Mouse (Mus musculus) ES-Bruce4 (cell line): ENCODE results near the gene Slc31a1. TPM values are rescaled to one million over a fixed set of nuclear protein-coding genes. Genes with fewer than 3 reads are reported as not detected.

Experiments
- H3K27ac ChIP-seq: 2 replicates; pipeline ENCODE4 v1.5.1; 2012; ENCODE audit warnings: low read length, inconsistent platforms; ENCODE audit not compliant: insufficient read depth
- H3K27me3 ChIP-seq: 2 replicates; pipeline ENCODE4 v1.6.1; 2012; ENCODE audit warnings: mild to moderate bottlenecking, low read length, inconsistent platforms; ENCODE audit not compliant: control insufficient read depth, poor library complexity, insufficient read depth, severe bottlenecking
- H3K36me3 ChIP-seq: 2 replicates; pipeline ENCODE4 v1.6.1; 2012; ENCODE audit warnings: inconsistent platforms, mild to moderate bottlenecking, low read length, moderate library complexity; ENCODE audit not compliant: control insufficient read depth, poor library complexity, insufficient read depth, severe bottlenecking
- H3K4me1 ChIP-seq: one replicate; pipeline ENCODE4 v1.8.1; 2011; ENCODE audit warnings: low read length; ENCODE audit not compliant: control insufficient read depth, insufficient read depth
- H3K4me3 ChIP-seq: 2 replicates; pipeline ENCODE4 v1.5.1; 2011; ENCODE audit warnings: low read depth, mild to moderate bottlenecking, low read length
- H3K9ac ChIP-seq: 2 replicates; pipeline ENCODE4 v1.6.1; 2012; ENCODE audit warnings: low read depth, mild to moderate bottlenecking, inconsistent platforms; ENCODE audit not compliant: poor library complexity, severe bottlenecking
- H3K9me3 ChIP-seq: replicated peaks from 2 replicates; pipeline ENCODE4 v1.6.1; 2012; ENCODE audit warnings: mild to moderate bottlenecking, low read length, inconsistent platforms; ENCODE audit not compliant: control insufficient read depth, poor library complexity, insufficient read depth, severe bottlenecking
- CTCF ChIP-seq: IDR thresholded peaks from one replicate; pipeline ENCODE4 v1.8.1; 2011; ENCODE audit warnings: low read depth, low read length
- EP300 ChIP-seq: IDR thresholded peaks from 2 replicates; pipeline ENCODE4 v1.6.1; 2011; ENCODE audit warnings: low read depth, low read length; ENCODE audit not compliant: insufficient read depth
- POLR2A ChIP-seq: IDR thresholded peaks from one replicate; pipeline ENCODE4 v1.8.1; 2011; ENCODE audit warnings: low read length; ENCODE audit not compliant: insufficient read depth
- polyA plus RNA-seq: library from polyadenylated mRNA; stranded (reverse); fragments of >200 nt; gene quantifications from 2 replicates; pipeline ENCODE4 v1.2.4, GENCODE M21; 2011; ENCODE audit warnings: low read depth; ENCODE audit not compliant: missing spikeins, insufficient read depth, insufficient read length

Gene Slc31a1
- polyA plus RNA-seq, 1 experiment: 56.8 TPM

DNA sequence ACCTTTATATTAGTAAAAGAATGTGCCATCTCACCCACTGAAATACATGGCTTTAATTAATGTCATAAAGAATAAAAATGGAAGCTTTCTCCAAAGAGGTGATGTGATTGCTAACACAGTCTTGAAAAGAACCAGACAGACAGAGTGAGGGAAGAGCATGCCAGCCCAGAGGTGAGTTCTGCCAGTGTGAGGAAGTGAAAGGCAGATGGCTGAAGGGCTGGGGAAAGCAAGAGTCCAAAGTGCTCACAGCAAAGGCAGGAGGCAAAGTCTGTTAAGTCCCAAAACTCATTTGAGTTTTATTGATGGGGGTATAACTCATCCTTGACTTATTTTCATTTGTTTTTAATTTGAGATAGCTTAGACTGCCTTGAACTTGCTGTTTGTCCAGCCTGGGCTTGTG, 70.2 kb downstream of the Slc31a1 start:
- H3K27me3 ChIP-seq: no peaks in the 10 kb centered on the region
- H3K4me1 ChIP-seq: no peaks in the 10 kb centered on the region
- H3K9me3 ChIP-seq: no peaks in the 10 kb centered on the region
- no peak overlapping the region for H3K9ac ChIP-seq
- no peak overlapping the region for H3K27ac ChIP-seq
- no peak for TF ChIP-seq EP300
- TF ChIP-seq CTCF: no peak
- no peak for TF ChIP-seq POLR2A
- H3K36me3 ChIP-seq: no peaks in the 10 kb centered on the region
- H3K4me3 ChIP-seq: no peak overlapping the region

DNA sequence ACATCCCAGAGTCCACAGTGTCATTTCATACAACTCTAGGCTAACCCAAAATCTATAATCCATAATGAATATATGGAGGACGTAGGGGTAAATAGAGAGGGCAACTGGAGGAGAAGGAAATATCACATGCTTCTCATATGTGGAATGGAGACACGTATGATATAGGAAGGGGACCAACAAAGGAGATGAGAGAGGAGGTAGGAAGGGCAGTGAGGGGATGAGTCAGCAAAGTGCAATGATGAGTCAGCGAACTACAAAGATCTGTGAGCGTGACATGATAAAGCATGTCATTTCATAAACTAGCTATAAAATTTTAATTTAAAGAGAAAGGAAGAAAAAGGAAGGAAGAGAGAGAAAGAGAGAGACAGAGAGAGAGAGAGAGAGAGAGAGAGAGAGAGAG, 71.0 kb downstream of the Slc31a1 start:
- H3K9me3 ChIP-seq: no peaks in the 10 kb centered on the region
- H3K36me3 ChIP-seq: no peaks in the 10 kb centered on the region
- H3K4me3 ChIP-seq: no peak overlapping the region
- H3K9ac ChIP-seq: no peak overlapping the region
- H3K27me3 ChIP-seq: no peaks in the 10 kb centered on the region
- no peak for TF ChIP-seq EP300
- H3K4me1 ChIP-seq: no peaks in the 10 kb centered on the region
- no peak overlapping the region for H3K27ac ChIP-seq

DNA sequence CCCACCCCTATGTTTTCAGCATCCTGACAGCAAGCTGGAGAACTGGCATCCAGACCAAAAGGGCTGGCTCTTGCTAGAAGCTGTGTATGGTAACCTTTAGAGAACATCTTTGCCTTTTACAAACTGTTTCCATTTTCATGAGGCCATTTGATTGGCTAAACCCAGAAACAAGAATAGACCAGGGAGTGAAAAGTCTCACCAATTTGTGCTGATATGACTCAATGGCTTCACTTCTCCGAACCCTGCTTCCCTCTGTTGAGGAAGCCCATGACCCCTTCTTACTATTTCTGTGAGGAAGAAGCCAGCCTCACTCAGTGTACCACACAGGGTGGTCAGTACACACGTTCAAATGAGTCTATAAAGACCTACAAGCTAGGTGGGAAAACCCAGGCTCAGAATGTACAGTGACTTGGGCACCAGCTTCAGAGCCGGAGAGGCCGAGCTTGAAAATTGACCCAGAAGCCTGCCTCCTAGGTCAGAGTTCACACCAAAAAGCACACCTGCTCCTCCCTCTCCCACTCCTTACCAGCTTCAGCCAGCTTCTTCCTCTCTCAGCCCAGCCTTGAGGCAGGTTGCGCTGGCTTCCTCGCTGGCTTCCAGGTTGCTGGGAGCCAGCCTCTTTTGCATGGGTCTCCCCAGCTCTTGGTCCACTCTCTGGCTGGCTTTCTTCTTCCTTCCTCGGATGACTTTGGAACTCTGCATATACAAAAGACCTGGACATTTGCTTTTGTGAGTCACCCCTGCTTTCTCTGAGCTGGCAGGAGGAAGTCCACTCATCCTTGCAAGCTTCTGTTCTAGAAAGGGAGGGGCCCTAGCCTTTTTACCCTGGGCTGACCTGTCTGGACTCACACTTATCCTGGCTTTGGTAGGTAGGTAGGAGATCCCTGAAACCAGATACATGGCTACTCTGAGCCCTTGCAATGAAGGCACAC, 73.7 kb downstream of the Slc31a1 start:
- no peak for TF ChIP-seq POLR2A
- TF ChIP-seq EP300: no peak
- no peak for TF ChIP-seq CTCF
- H3K27ac ChIP-seq: no peak overlapping the region
- H3K4me3 ChIP-seq: no peak overlapping the region

DNA sequence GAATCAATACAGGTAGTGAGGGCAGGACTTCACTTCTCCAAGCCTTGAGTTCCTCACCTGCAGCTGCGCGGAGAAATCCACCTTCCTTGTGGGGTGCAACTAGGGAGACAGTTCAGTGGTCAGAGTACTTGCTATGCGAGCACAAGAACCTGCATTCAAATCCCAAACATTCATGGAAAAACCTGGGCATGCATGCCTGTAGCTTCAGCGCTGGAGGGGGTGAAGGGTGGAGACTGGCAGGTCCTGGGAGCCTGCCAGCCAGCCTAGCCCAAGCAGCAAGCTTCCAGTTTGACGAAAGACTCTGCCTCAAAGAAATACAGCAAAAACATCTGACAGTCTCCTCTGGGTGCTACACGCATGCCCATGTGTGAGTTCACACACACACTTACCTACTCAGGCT, 74.6 kb downstream of the Slc31a1 start, which contains the start of gene Rnf183:
TSS of gene Rnf183 (minus strand) at position 172 of the 400 bp plus-strand sequence.
- Histone ChIP-seq H3K4me1 (no peaks in the 10 kb centered on the region), H3K27ac (no peak within 1 kb of the TSS), H3K9me3 (no peaks in the 10 kb centered on the region), H3K36me3 (no peaks in the 10 kb centered on the region), H3K9ac (no peak within 1 kb of the TSS), H3K4me3 (no peak within 1 kb of the TSS), H3K27me3 (no peaks in the 10 kb centered on the region)
- TF ChIP-seq POLR2A: no peak

More for the DNA sequence above, 73.7 kb downstream of the Slc31a1 start:
- Histone ChIP-seq H3K9me3 (no peaks in the 10 kb centered on the region), H3K4me1 (no peaks in the 10 kb centered on the region), H3K36me3 (no peaks in the 10 kb centered on the region), H3K9ac (no peak overlapping the region), H3K27me3 (no peaks in the 10 kb centered on the region)

- Histone ChIP-seq H3K4me1 (no peaks in the 10 kb centered on the region), H3K27me3 (no peaks in the 10 kb centered on the region), H3K36me3 (no peaks in the 10 kb centered on the region), H3K4me3 (no peak overlapping the region), H3K9me3 (no peaks in the 10 kb centered on the region), H3K9ac (no peak overlapping the region), H3K27ac (no peak overlapping the region)
- TF ChIP-seq EP300: no peak
- no peak for TF ChIP-seq CTCF
Observed at GRCm38 (mm10) chr4:62437256-62437778, 76.8 kb downstream of the Slc31a1 start.

DNA sequence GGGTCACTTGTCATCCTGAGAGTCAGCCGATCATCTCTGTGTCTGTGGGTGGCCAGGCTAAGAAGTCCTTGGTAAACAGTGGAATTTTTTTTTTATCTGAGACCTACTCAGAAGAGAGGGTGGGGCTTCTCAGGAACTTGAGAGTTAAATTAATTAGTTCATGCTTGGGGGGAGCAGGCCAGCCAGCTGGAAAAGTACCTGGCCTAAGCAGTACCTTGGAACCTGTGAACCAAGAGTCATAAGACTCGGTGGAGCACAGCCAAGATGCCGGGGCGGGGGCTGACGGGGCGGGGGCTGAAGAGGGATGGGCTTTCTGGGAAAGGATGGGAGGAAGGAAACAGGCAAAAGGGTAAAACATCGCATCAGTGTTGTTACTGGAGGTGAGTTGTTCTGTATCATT, 77.3 kb downstream of the Slc31a1 start:
- Histone ChIP-seq H3K9me3 (no peaks in the 10 kb centered on the region), H3K36me3 (no peaks in the 10 kb centered on the region), H3K4me1 (no peaks in the 10 kb centered on the region), H3K27me3 (no peaks in the 10 kb centered on the region), H3K4me3 (no peak overlapping the region), H3K27ac (no peak overlapping the region), H3K9ac (no peak overlapping the region)
- TF ChIP-seq POLR2A: no peak
- TF ChIP-seq CTCF: no peak
- no peak for TF ChIP-seq EP300
